Comparison of ENCODE assay signal across 16 mouse cellular contexts in genomic region chr3:90256731-90257530, GRCm38 (mm10). TPM values are rescaled to one million over a fixed set of nuclear protein-coding genes. Genes with fewer than 3 reads are reported as not detected.
DNase-seq lines count a peak whose midpoint lies in the region; ATAC-seq and TF ChIP-seq lines count a peak whose summit lies in the region.
"Had no signal": no experiment of that assay in that cellular context is flagged by ENCODE, and none has a peak within 500 bp of the region (broad histone marks: within the 10 kb centered on the region; RNA-seq: fewer than 3 reads in every experiment).

No protein-coding gene starts in this region.

- H3K27me3 ChIP-seq in hindbrain, embryonic 13.5 days, result no peaks in the 10 kb centered on the region
- H3K27me3 ChIP-seq: heart, embryonic 13.5 days; midbrain, embryonic 15.5 days had no signal

- H3K9me3 ChIP-seq in hindbrain, embryonic 13.5 days, result no peaks in the 10 kb centered on the region
- H3K9me3 ChIP-seq: G1E; heart, embryonic 13.5 days; midbrain, embryonic 15.5 days had no signal

- H3K4me1 ChIP-seq in hindbrain, embryonic 13.5 days (replicated peaks), result peaks cover 29% of the 10 kb centered on the region

- TF ChIP-seq CTCF in gastrocnemius, adult 2 months (IDR thresholded peaks at IDR 0.05), result no peak

- DNase-seq in gastrocnemius, adult 2 months, result peak; percentile 42
- no peak for DNase-seq in gastrocnemius, postnatal 36 days
- peak; percentile 32 for DNase-seq in right cerebral cortex, postnatal 4 days
- no peak for DNase-seq in right cerebral cortex, adult 18-20 months
- peak; percentile 99 to 100 for DNase-seq in cerebellum, postnatal 14 days
- no peak for DNase-seq in left cerebral cortex, postnatal 36 days (ENCODE audit: low spot score in 2 of 2)
- DNase-seq: embryo, embryonic 11 days; gastrocnemius, postnatal 25 days; lung, postnatal 4 days; thymus, postnatal 36 days had no signal

- H3K36me3 ChIP-seq in hindbrain, embryonic 13.5 days, result peaks cover 53% of the 10 kb centered on the region

- H3K9ac ChIP-seq in hindbrain, embryonic 13.5 days, result no peak overlapping the region
- H3K9ac ChIP-seq: midbrain, embryonic 15.5 days had no signal

- intact Hi-C loops in gastrocnemius, adult 2 months (cut with DNase I), result no loop called here
- intact Hi-C loops in gastrocnemius, postnatal 36 days (cut with DNase I), result no loop called here
- intact Hi-C loops in left cerebral cortex, postnatal 36 days (cut with DNase I), result no loop called here

- no peak for ATAC-seq in hindbrain, embryonic 13.5 days (ENCODE audit: low FRiP score)
- ATAC-seq: intestine, embryonic 16.5 days; midbrain, embryonic 15.5 days had no signal

- H3K4me3 ChIP-seq in gastrocnemius, adult 2 months, result no peak overlapping the region
- no peak overlapping the region for H3K4me3 ChIP-seq in hindbrain, embryonic 13.5 days
- H3K4me3 ChIP-seq: heart, embryonic 13.5 days; midbrain, embryonic 15.5 days had no signal

- 92% methylated on average over 19 of the region's 19 CpGs for WGBS in hindbrain, embryonic 13.5 days

- no peak overlapping the region for H3K4me2 ChIP-seq in hindbrain, embryonic 13.5 days
- H3K4me2 ChIP-seq: heart, embryonic 13.5 days; midbrain, embryonic 15.5 days had no signal

- no peak overlapping the region for H3K27ac ChIP-seq in gastrocnemius, adult 2 months
- H3K27ac ChIP-seq in hindbrain, embryonic 13.5 days, result no peak overlapping the region
- H3K27ac ChIP-seq: heart, embryonic 13.5 days; midbrain, embryonic 15.5 days had no signal

RNA-seq across cellular contexts. Expression of gene Crtc2, which starts 3.0 kb away (rescaled TPM):
- total RNA-seq in gastrocnemius, adult 2 months (2021), result 10 to 100 TPM; 16.8 to 17.3 TPM
- total RNA-seq in gastrocnemius, postnatal 36 days (2021), result 10 to 100 TPM; 12.3 to 14.0 TPM
- polyA plus RNA-seq in hindbrain, embryonic 13.5 days (2015; fragmentation: Nextera tagmentation; extraction: Ambion mirVana), result 18.8 and 19.8 TPM in 2 replicates
- 10 to 100 TPM; 34.1 to 38.1 TPM for total RNA-seq in left cerebral cortex, postnatal 36 days (2021)

RNA-seq across cellular contexts. Expression of gene Dennd4b, which starts 8.1 kb away (rescaled TPM):
- total RNA-seq in gastrocnemius, adult 2 months (2021), result 10 to 100 TPM; 82.2 to 84.2 TPM
- total RNA-seq in gastrocnemius, postnatal 36 days (2021), result 10 to 100 TPM; 78.4 to 81.8 TPM
- 4.6 and 5.7 TPM in 2 replicates for polyA plus RNA-seq in hindbrain, embryonic 13.5 days (2015; fragmentation: Nextera tagmentation; extraction: Ambion mirVana)
- 10 to 100 TPM; 34.8 to 39.8 TPM for total RNA-seq in left cerebral cortex, postnatal 36 days (2021)

RNA-seq across cellular contexts. Expression of gene Slc39a1, which starts 9.0 kb away (rescaled TPM):
- total RNA-seq in gastrocnemius, adult 2 months (2021), result 10 to 100 TPM; 41.6 to 50.6 TPM
- total RNA-seq in gastrocnemius, postnatal 36 days (2021), result 10 to 100 TPM; 47.5 to 48.3 TPM
- polyA plus RNA-seq in hindbrain, embryonic 13.5 days (2015; fragmentation: Nextera tagmentation; extraction: Ambion mirVana), result 52.7 and 54.9 TPM in 2 replicates
- total RNA-seq in left cerebral cortex, postnatal 36 days (2021), result 10 to 100 TPM; 45.8 to 51.9 TPM

RNA-seq across cellular contexts. Expression of gene Creb3l4, which starts 13.6 kb away (rescaled TPM):
- total RNA-seq in gastrocnemius, adult 2 months (2021), result not detected
- total RNA-seq in gastrocnemius, postnatal 36 days (2021), result under 1 TPM in 1 of 2 experiments, not detected in 1; 0.26 TPM
- polyA plus RNA-seq in hindbrain, embryonic 13.5 days (2015; fragmentation: Nextera tagmentation; extraction: Ambion mirVana), result 3.0 TPM in 2 replicates
- total RNA-seq in left cerebral cortex, postnatal 36 days (2021), result not detected
- total RNA-seq: layer of hippocampus, postnatal 14 days had no signal
- polyA plus RNA-seq: G1E had no signal

RNA-seq across cellular contexts. Expression of gene Jtb, which starts 25.5 kb away (rescaled TPM):
- 10 to 100 TPM; 64.8 to 68.8 TPM for total RNA-seq in gastrocnemius, adult 2 months (2021)
- 10 to 100 TPM; 58.9 to 63.8 TPM for total RNA-seq in gastrocnemius, postnatal 36 days (2021)
- 87.8 and 96.1 TPM in 2 replicates for polyA plus RNA-seq in hindbrain, embryonic 13.5 days (2015; fragmentation: Nextera tagmentation; extraction: Ambion mirVana)
- total RNA-seq in left cerebral cortex, postnatal 36 days (2021), result 10 to 100 TPM; 45.0 to 45.3 TPM

Comparison
In these comparisons a context has a peak if more than half of its experiments do, and no peak if none do; other contexts are left out.
1. DNase-seq: peak in gastrocnemius, adult 2 months (single experiment), right cerebral cortex, postnatal 4 days (single experiment) and cerebellum, postnatal 14 days (2 of 2); none in gastrocnemius, postnatal 36 days (0 of 2), right cerebral cortex, adult 18-20 months (single experiment) and left cerebral cortex, postnatal 36 days (0 of 2).